In the genomic region with DNA sequence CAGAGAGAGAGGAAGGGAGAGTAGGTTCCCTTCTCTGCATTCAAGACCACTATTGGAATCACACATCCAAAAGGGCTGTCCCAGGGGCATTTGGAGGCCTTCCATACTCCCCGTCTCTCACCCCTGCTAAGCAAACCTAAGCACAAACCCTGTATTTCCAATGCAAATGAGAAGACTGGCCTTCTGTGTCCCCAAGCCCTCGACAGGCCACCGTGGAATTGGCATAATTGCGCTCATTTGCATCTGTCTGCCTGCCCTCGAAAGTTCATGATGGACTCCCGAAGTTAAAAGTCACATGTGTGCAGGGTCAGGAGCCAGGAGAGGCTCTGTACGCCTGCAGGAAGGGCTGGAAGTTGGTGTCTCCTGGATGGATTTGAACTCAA, we compare ENCODE assay signal across 15 mouse cellular contexts. TPM values are rescaled to one million over a fixed set of nuclear protein-coding genes. Genes with fewer than 3 reads are reported as not detected.
DNase-seq lines count a peak whose midpoint lies in the region; ATAC-seq and TF ChIP-seq lines count a peak whose summit lies in the region.
"Had no signal": no experiment of that assay in that cellular context is flagged by ENCODE, and none has a peak within 500 bp of the region (broad histone marks: within the 10 kb centered on the region; RNA-seq: fewer than 3 reads in every experiment).

No protein-coding gene starts in this region.

- H3K4me2 ChIP-seq in forebrain, embryonic 11.5 days (ENCODE audit: low read depth, low read length, severe bottlenecking), result no peak overlapping the region
- H3K4me2 ChIP-seq in neural tube, embryonic 11.5 days (ENCODE audit: low read depth), result no peak overlapping the region
- H3K4me2 ChIP-seq in neural tube, embryonic 15.5 days, result no peak overlapping the region
- no peak overlapping the region for H3K4me2 ChIP-seq in kidney, postnatal 0 days (ENCODE audit: low read length)
- no peak overlapping the region for H3K4me2 ChIP-seq in midbrain, embryonic 15.5 days
- H3K4me2 ChIP-seq: lung, embryonic 15.5 days had no signal

- no peaks in the 10 kb centered on the region for H3K27me3 ChIP-seq in forebrain, embryonic 10.5 days (ENCODE audit: poor library complexity, severe bottlenecking)
- H3K27me3 ChIP-seq in forebrain, embryonic 11.5 days (ENCODE audit: control insufficient read depth, insufficient read depth, low read length), result no peaks in the 10 kb centered on the region
- H3K27me3 ChIP-seq in neural tube, embryonic 11.5 days (ENCODE audit: control insufficient read depth, insufficient read depth, low read length), result no peaks in the 10 kb centered on the region
- no peaks in the 10 kb centered on the region for H3K27me3 ChIP-seq in neural tube, embryonic 15.5 days (replicated peaks)
- no peaks in the 10 kb centered on the region for H3K27me3 ChIP-seq in kidney, postnatal 0 days (ENCODE audit: insufficient read depth, low read length)
- no peaks in the 10 kb centered on the region for H3K27me3 ChIP-seq in midbrain, embryonic 15.5 days (replicated peaks)
- H3K27me3 ChIP-seq: lung, embryonic 15.5 days had no signal

- 65% methylated on average over 7 of the region's 7 CpGs for WGBS in forebrain, embryonic 10.5 days
- 58% methylated on average over 7 of the region's 7 CpGs for WGBS in forebrain, embryonic 11.5 days
- WGBS in neural tube, embryonic 11.5 days, result 35% methylated on average over 7 of the region's 7 CpGs
- WGBS in neural tube, embryonic 15.5 days, result 27% methylated on average over 7 of the region's 7 CpGs
- WGBS in kidney, postnatal 0 days, result 36% methylated on average over 7 of the region's 7 CpGs
- 27% methylated on average over 7 of the region's 7 CpGs for WGBS in midbrain, embryonic 15.5 days

- no peaks in the 10 kb centered on the region for H3K9me3 ChIP-seq in forebrain, embryonic 10.5 days
- no peaks in the 10 kb centered on the region for H3K9me3 ChIP-seq in forebrain, embryonic 11.5 days (ENCODE audit: control insufficient read depth, low read length)
- H3K9me3 ChIP-seq in neural tube, embryonic 11.5 days (ENCODE audit: control insufficient read depth, low read length), result no peaks in the 10 kb centered on the region
- H3K9me3 ChIP-seq in neural tube, embryonic 15.5 days (replicated peaks), result no peaks in the 10 kb centered on the region
- no peaks in the 10 kb centered on the region for H3K9me3 ChIP-seq in kidney, postnatal 0 days (replicated peaks; ENCODE audit: low read length)
- no peaks in the 10 kb centered on the region for H3K9me3 ChIP-seq in midbrain, embryonic 15.5 days
- H3K9me3 ChIP-seq: lung, embryonic 15.5 days had no signal

- H3K4me1 ChIP-seq in forebrain, embryonic 10.5 days, result peaks cover 32% of the 10 kb centered on the region
- H3K4me1 ChIP-seq in forebrain, embryonic 11.5 days (replicated peaks; ENCODE audit: control insufficient read depth, insufficient read depth, low read length), result peaks cover 6% of the 10 kb centered on the region; the same call in 1 of the 2 replicates
- H3K4me1 ChIP-seq in neural tube, embryonic 11.5 days (ENCODE audit: control insufficient read depth, insufficient read depth, low read length), result peaks cover 9% of the 10 kb centered on the region
- peaks cover 28% of the 10 kb centered on the region for H3K4me1 ChIP-seq in neural tube, embryonic 15.5 days
- peaks cover 9% of the 10 kb centered on the region; the same call in 1 of the 2 replicates for H3K4me1 ChIP-seq in kidney, postnatal 0 days (replicated peaks; ENCODE audit: insufficient read depth, low read length)
- H3K4me1 ChIP-seq in midbrain, embryonic 15.5 days, result peaks cover 26% of the 10 kb centered on the region

- no peak overlapping the region for H3K9ac ChIP-seq in forebrain, embryonic 11.5 days (ENCODE audit: low read length)
- H3K9ac ChIP-seq in neural tube, embryonic 11.5 days (ENCODE audit: low read length), result no peak overlapping the region
- no peak overlapping the region for H3K9ac ChIP-seq in neural tube, embryonic 15.5 days (replicated peaks)
- no peak overlapping the region for H3K9ac ChIP-seq in kidney, postnatal 0 days (ENCODE audit: low read depth, low read length)
- no peak overlapping the region for H3K9ac ChIP-seq in midbrain, embryonic 15.5 days
- H3K9ac ChIP-seq: lung, embryonic 15.5 days had no signal

- no peaks in the 10 kb centered on the region for H3K36me3 ChIP-seq in forebrain, embryonic 10.5 days (replicated peaks)
- H3K36me3 ChIP-seq in forebrain, embryonic 11.5 days (ENCODE audit: control insufficient read depth, insufficient read depth, low read length), result no peaks in the 10 kb centered on the region
- no peaks in the 10 kb centered on the region for H3K36me3 ChIP-seq in neural tube, embryonic 11.5 days (ENCODE audit: control insufficient read depth, insufficient read depth, low read length)
- H3K36me3 ChIP-seq in neural tube, embryonic 15.5 days, result no peaks in the 10 kb centered on the region
- no peaks in the 10 kb centered on the region for H3K36me3 ChIP-seq in kidney, postnatal 0 days (ENCODE audit: insufficient read depth, low read length)
- no peaks in the 10 kb centered on the region for H3K36me3 ChIP-seq in midbrain, embryonic 15.5 days (replicated peaks)
- H3K36me3 ChIP-seq: lung, embryonic 15.5 days had no signal

- no peak overlapping the region for H3K4me3 ChIP-seq in forebrain, embryonic 10.5 days
- H3K4me3 ChIP-seq in forebrain, embryonic 11.5 days (ENCODE audit: low read depth, low read length), result no peak overlapping the region
- H3K4me3 ChIP-seq in neural tube, embryonic 11.5 days (ENCODE audit: low read depth, low read length), result no peak overlapping the region
- no peak overlapping the region for H3K4me3 ChIP-seq in neural tube, embryonic 15.5 days (replicated peaks)
- no peak overlapping the region for H3K4me3 ChIP-seq in kidney, postnatal 0 days (replicated peaks; ENCODE audit: low read depth, low read length)
- no peak overlapping the region for H3K4me3 ChIP-seq in midbrain, embryonic 15.5 days
- H3K4me3 ChIP-seq: erythroblast, embryonic 14.5 days; heart, adult 2 months; lung, embryonic 15.5 days had no signal

- ATAC-seq in forebrain, embryonic 11.5 days (replicated peaks; ENCODE audit: low FRiP score), result no peak
- ATAC-seq in neural tube, embryonic 11.5 days (ENCODE audit: insufficient read depth, low FRiP score, low TSS enrichment), result no peak
- no peak for ATAC-seq in neural tube, embryonic 15.5 days (ENCODE audit: low FRiP score)
- no peak for ATAC-seq in kidney, postnatal 0 days (replicated peaks; ENCODE audit: low FRiP score, low read depth)
- no peak for ATAC-seq in midbrain, embryonic 15.5 days (replicated peaks)
- ATAC-seq: intestine, postnatal 0 days had no signal

- DNase-seq in forebrain, embryonic 10.5 days (ENCODE audit: extremely low spot score, low spot score), result no peak
- no peak for DNase-seq in forebrain, embryonic 11.5 days (ENCODE audit: low spot score)
- peak; percentile 39 for DNase-seq in neural tube, embryonic 11.5 days (ENCODE audit: low spot score)
- DNase-seq in kidney, postnatal 0 days (ENCODE audit: low spot score), result no peak
- DNase-seq in layer of hippocampus, postnatal 36 days, result no peak
- DNase-seq in Muller cell, postnatal 12 days (ENCODE audit: inconsistent ontology term), result no peak
- DNase-seq: cerebellum, adult 11-12 months; heart, adult 2 months; heart, postnatal 14 days had no signal

- TF ChIP-seq CTCF in kidney, postnatal 0 days (IDR thresholded peaks at IDR 0.05; ENCODE audit: low read depth), result no peak

- H3K27ac ChIP-seq in forebrain, embryonic 10.5 days, result 0 out of 2 replicates have a peak overlapping the region, but pooled peaks have one; percentile 35
- no peak overlapping the region for H3K27ac ChIP-seq in forebrain, embryonic 11.5 days (ENCODE audit: low read depth, low read length)
- H3K27ac ChIP-seq in neural tube, embryonic 11.5 days (ENCODE audit: low read depth, low read length), result no peak overlapping the region
- no peak overlapping the region for H3K27ac ChIP-seq in neural tube, embryonic 15.5 days (replicated peaks)
- peak overlapping the region; percentile 5; the same call in 1 of the 2 replicates for H3K27ac ChIP-seq in kidney, postnatal 0 days
- H3K27ac ChIP-seq in midbrain, embryonic 15.5 days, result peak overlapping the region; percentile 80; the same call in 1 of the 2 replicates
- H3K27ac ChIP-seq: heart, adult 2 months; lung, embryonic 15.5 days; stomach, postnatal 0 days had no signal

RNA-seq across cellular contexts. Expression of a gene that starts 19.9 kb away (rescaled TPM):
- polyA plus RNA-seq in forebrain, embryonic 10.5 days (2016; fragmentation: Nextera tagmentation; extraction: Ambion mirVana), result 89.8 and 91.3 TPM in 2 replicates
- 93.7 and 98.9 TPM in 2 replicates for polyA plus RNA-seq in forebrain, embryonic 11.5 days (2014; fragmentation: Nextera tagmentation; extraction: Ambion mirVana)
- polyA plus RNA-seq in neural tube, embryonic 11.5 days (2014; fragmentation: Nextera tagmentation; extraction: Ambion mirVana), result 73.8 and 84.4 TPM in 2 replicates
- polyA plus RNA-seq in neural tube, embryonic 15.5 days (2015; fragmentation: Nextera tagmentation; extraction: Ambion mirVana), result 155 and 174 TPM in 2 replicates
- 57.2 and 63.2 TPM in 2 replicates for polyA plus RNA-seq in kidney, postnatal 0 days (2015; fragmentation: Nextera tagmentation; extraction: Ambion mirVana)
- 173 and 185 TPM in 2 replicates for polyA plus RNA-seq in midbrain, embryonic 15.5 days (2015; fragmentation: Nextera tagmentation; extraction: Ambion mirVana)
- total RNA-seq in layer of hippocampus, postnatal 36 days (2021), result 10 to 100 TPM; 63.0 to 64.8 TPM

RNA-seq across cellular contexts. Expression of a gene that starts 28.4 kb away (rescaled TPM):
- polyA plus RNA-seq in forebrain, embryonic 10.5 days (2016; fragmentation: Nextera tagmentation; extraction: Ambion mirVana), result 8.1 and 8.9 TPM in 2 replicates
- polyA plus RNA-seq in forebrain, embryonic 11.5 days (2014; fragmentation: Nextera tagmentation; extraction: Ambion mirVana), result 8.6 and 9.9 TPM in 2 replicates
- 11.2 and 13.2 TPM in 2 replicates for polyA plus RNA-seq in neural tube, embryonic 11.5 days (2014; fragmentation: Nextera tagmentation; extraction: Ambion mirVana)
- polyA plus RNA-seq in neural tube, embryonic 15.5 days (2015; fragmentation: Nextera tagmentation; extraction: Ambion mirVana), result 11.6 and 12.7 TPM in 2 replicates
- polyA plus RNA-seq in kidney, postnatal 0 days (2015; fragmentation: Nextera tagmentation; extraction: Ambion mirVana), result 27.9 and 29.2 TPM in 2 replicates
- 16.7 and 16.8 TPM in 2 replicates for polyA plus RNA-seq in midbrain, embryonic 15.5 days (2015; fragmentation: Nextera tagmentation; extraction: Ambion mirVana)
- 1 to 10 TPM; 3.3 to 3.6 TPM for total RNA-seq in layer of hippocampus, postnatal 36 days (2021)
- polyA plus RNA-seq: erythroblast, embryonic 14.5 days had no signal

Comparison
In these comparisons a context has a peak if more than half of its experiments do, and no peak if none do; other contexts are left out.
1. H3K27ac ChIP-seq: peak in forebrain, embryonic 10.5 days (single experiment), kidney, postnatal 0 days (single experiment) and midbrain, embryonic 15.5 days (single experiment); none in forebrain, embryonic 11.5 days (single experiment), neural tube, embryonic 11.5 days (single experiment) and neural tube, embryonic 15.5 days (single experiment).